Mouse (Mus musculus): ENCODE measurements around the gene Apoh.

Gene Apoh

GRCm38 (mm10) chr11:108384920-108385665 lies 41.9 kb downstream of the Apoh start:
- no peak for DNase-seq

- DNase-seq, result no peak
These were observed 42.5 kb downstream of the Apoh start for GRCm38 (mm10) chr11:108385666-108386024.

GRCm38 (mm10) chr11:108395061-108395460 lies 51.9 kb downstream of the Apoh start:
- no peak for DNase-seq

GRCm38 (mm10) chr11:108396076-108396829 lies 53.1 kb downstream of the Apoh start:
- DNase-seq, result no peak

GRCm38 (mm10) chr11:108409876-108410644 lies 66.9 kb downstream of the Apoh start:
- no peak for DNase-seq

- DNase-seq, result no peak
These were observed 73.2 kb downstream of the Apoh start for GRCm38 (mm10) chr11:108416360-108416759.

- DNase-seq, result peak; percentile 42 to 47
These were observed 75.4 kb downstream of the Apoh start for GRCm38 (mm10) chr11:108418540-108418939.

GRCm38 (mm10) chr11:108419242-108419641 lies 76.1 kb downstream of the Apoh start:
- DNase-seq, result no peak

GRCm38 (mm10) chr11:108420751-108421150 lies 77.6 kb downstream of the Apoh start:
- no peak for DNase-seq

- DNase-seq, result peak in 1 of 2 experiments; percentile 26
These were observed 80.1 kb downstream of the Apoh start for GRCm38 (mm10) chr11:108423221-108423620.

GRCm38 (mm10) chr11:108424111-108424510 lies 81.0 kb downstream of the Apoh start:
- DNase-seq, result no peak

- DNase-seq, result peak; percentile 95 to 97
These were observed 81.9 kb downstream of the Apoh start, which contains the start of gene Cep112 for GRCm38 (mm10) chr11:108424889-108425591. TSS of gene Cep112 (plus strand) at chr11:108425192.

- no peak for DNase-seq
These were observed 82.4 kb downstream of the Apoh start for GRCm38 (mm10) chr11:108425592-108425921.

- DNase-seq, result no peak
These were observed 82.9 kb downstream of the Apoh start for GRCm38 (mm10) chr11:108426086-108426485.

- DNase-seq, result no peak
These were observed 84.0 kb downstream of the Apoh start for GRCm38 (mm10) chr11:108427191-108427590.

GRCm38 (mm10) chr11:108429076-108429475 lies 85.9 kb downstream of the Apoh start:
- DNase-seq, result no peak

- no peak for DNase-seq
These were observed 100.9 kb downstream of the Apoh start for GRCm38 (mm10) chr11:108443893-108444563.

GRCm38 (mm10) chr11:108447148-108447547 lies 104.0 kb downstream of the Apoh start:
- peak; percentile 36 to 69 for DNase-seq

- peak; percentile 87 to 89 for DNase-seq
These were observed 106.7 kb downstream of the Apoh start for GRCm38 (mm10) chr11:108449811-108450210.

- no peak for DNase-seq
These were observed 116.4 kb downstream of the Apoh start for GRCm38 (mm10) chr11:108459599-108459998.
